Mouse (Mus musculus) yolk sac, embryonic 10.5 days (tissue): ENCODE data around the gene Coq7.

ENCODE experiments used
- DNase-seq: peaks from one replicate; pipeline ENCODE4 v3.0.0-alpha.2; 2017; ENCODE audit warnings: low spot score

Gene Coq7

GRCm38 (mm10) chr7:118533178-118533578 lies at the start of gene Coq7:
Gene Coq7, minus strand, starts transcription at chr7:118533356.
- peak; percentile 98 for DNase-seq

- no peak for DNase-seq
Measured at GRCm38 (mm10) chr7:118579938-118580337, 46.8 kb upstream of the Coq7 start.

DNA sequence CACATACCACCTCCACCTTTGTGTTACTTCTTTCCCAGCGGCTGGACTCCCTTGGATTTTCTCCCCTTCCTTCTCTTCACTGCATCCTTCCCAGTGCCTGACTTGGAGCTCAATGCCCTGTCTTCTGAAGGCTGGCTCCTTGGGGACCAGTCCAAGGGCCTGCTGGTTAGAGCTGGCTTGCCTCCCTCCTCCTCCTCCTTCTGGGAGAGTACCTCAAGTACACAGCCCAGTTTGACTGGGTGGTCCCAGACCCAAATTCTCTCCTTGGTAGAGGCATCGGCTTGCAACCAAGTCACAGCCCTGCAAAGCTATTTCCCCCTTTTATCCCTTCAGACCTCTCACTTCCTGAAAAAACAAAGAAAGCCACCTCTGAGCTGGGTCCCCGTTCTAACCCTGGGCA lies 45.1 kb upstream of the Coq7 start:
- DNase-seq: no peak

DNA sequence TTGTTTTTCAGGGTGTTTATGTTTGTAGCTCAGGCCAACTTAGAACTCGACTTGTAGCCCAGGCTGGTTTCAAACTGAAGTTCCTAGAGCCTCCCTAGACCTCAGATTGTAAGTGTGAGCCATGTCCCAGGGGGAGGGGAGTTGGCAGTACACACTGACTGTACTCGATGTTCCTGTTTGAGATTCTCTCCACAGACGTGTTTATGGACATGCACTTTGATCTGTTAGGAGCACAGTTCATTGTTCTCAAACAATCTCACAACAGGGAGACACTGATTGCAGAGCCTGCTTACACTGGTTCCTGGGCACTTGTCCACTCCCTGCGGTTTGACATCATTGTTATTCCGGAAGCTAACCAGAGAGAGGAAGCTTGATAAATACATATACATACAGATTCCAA lies 38.9 kb upstream of the Coq7 start:
- no peak for DNase-seq

DNA sequence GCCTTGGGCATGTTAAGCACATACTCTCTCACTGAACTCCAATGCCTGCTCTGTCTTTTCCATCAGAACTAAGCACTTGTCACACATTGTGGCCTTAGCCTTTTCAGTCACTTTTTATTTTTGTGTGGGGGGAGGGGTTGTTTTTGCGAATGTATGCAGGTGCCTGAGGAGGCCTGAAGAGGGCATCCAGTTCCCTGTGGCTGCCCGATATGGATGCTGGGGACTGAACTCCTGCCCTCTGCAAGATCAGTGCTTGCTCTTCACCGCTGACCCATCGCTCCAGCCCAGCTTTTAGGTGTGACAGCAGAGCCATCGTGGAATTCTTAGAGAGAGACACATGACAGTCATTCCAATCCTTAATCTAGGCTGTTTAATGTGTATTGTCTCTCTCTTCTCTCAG lies 38.2 kb upstream of the Coq7 start:
- no peak for DNase-seq

DNA sequence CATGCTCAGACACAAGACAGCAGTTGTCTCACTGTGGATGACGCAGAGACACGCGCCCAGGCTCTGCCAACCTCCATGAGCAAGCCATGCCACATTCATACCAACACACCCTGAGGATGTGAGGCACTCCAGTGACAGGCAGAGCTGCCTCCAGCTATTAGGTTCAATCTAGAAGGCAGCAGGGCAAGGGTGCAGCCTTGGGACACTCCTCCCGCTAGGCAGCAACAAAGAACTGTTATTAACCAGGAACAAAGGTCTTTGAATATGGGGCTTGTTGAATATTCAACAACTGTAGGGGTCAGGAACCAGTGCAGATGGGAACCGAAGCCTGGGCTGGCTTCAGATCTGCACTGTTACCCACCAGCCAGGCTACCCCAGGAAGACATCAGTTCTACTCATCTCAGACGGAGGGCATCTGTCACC lies 36.0 kb upstream of the Coq7 start:
- no peak for DNase-seq

DNA sequence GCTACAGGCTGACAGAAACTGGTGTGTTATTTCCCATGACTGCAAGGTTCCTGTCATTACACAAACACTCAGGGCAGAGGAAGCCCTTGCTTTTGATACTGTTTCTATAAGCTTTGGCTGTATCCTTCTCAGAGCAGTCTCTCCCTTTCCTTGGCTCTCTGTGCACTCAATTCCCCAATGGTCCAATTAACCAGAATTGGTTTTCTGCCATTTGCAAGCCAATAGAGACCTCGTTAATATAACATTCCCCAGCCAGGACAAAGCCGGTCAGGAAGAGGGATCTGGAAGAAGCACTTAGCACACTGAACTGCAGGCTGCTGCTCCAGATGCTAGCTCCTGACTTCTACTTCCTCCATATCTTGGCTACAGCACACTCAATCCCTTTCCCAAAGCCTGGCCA lies 21.1 kb upstream of the Coq7 start:
- no peak for DNase-seq

GRCm38 (mm10) chr7:118553881-118554280 lies 20.7 kb upstream of the Coq7 start:
- DNase-seq: no peak

DNA sequence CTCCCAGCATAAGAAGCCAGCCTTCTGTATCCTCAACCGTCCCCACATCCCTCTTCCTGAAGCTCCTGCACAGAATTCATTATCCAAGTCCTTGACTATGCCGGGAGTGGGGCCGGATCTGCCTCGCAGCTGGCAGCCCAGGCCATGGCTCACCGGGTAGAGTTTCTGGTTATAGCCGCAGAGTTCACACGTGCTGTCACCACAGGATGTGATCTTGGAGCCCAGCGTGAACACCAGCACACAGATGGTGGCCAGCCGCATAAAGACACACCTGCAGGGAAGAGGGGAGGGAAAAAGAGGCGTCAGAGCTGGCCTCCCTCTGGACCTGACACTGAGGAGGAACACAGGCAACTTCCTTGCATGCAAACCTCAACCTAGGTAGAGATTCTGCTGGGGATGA lies 14.3 kb upstream of the Coq7 start:
- DNase-seq: no peak

DNA sequence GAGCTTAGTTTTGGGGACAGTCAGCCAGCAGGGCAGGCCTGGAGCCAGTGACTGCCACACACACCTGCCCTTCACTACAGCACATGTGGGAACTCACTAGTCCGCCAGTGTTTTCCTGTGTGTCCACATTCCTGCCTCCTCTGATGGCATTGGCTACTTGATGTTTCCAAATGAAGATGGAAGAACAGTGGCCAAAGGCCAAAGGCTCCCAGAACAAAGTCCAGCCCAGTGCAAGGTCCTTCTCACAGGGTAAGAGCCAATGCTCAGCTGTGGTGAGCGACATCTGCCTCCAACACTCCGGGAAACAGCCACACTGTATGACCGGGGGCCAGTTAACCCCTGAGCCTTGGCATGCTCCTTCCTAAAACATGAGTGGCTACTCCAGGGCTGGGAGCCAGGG lies 11.0 kb upstream of the Coq7 start:
- no peak for DNase-seq

GRCm38 (mm10) chr7:118535076-118535475 lies 1.9 kb upstream of the Coq7 start:
- no peak for DNase-seq

DNA sequence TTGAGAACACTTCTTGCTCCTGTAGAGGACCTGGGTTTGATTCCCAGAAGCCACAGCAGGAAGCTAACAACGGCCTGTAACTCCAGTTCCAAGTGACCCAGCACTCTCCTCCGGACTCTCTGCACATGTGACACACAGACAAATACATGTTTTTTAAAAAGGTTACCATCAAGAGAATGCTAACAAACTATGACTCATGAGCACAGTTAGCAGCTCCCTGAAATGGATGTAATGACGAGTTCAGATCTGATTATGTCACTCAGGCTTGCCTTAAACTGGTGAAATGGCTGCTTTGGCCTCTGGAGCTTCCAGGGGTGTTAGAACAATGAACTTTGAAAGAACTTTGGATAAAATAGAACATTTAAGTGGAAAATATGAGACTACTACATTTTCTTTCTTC lies 1.2 kb upstream of the Coq7 start:
- no peak for DNase-seq

- peak; percentile 96 for DNase-seq
Measured at GRCm38 (mm10) chr7:118532519-118533177, 508 bp downstream of the Coq7 start.

- no peak for DNase-seq
Measured at GRCm38 (mm10) chr7:118526967-118527366, 6.2 kb downstream of the Coq7 start.

- DNase-seq: no peak
Measured at GRCm38 (mm10) chr7:118522077-118522476, 11.1 kb downstream of the Coq7 start.

GRCm38 (mm10) chr7:118519661-118520060 lies 13.5 kb downstream of the Coq7 start:
- DNase-seq: no peak

DNA sequence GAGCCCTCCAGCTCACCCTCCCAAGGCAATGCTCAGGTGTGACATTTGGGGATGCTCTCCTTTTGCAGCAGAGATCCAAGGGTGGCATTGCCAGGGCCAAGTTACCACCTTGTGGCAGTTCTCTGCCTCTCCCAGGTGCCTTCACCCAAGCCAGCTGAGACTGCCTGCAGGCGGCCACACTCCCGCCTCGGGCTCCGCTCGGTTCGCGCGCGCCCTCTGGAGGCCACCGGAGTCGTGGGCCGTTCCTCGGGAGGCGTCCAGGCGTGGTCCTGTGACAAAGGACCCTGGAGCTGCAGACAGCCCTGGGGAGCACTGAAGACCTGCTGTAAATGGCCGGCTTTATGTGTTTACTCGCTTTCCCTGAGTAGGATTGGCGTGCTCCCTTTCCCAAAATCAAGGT lies 14.5 kb downstream of the Coq7 start:
- DNase-seq: peak; percentile 60

- peak; percentile 11 for DNase-seq
Measured at GRCm38 (mm10) chr7:118517819-118518218, 15.3 kb downstream of the Coq7 start.

DNA sequence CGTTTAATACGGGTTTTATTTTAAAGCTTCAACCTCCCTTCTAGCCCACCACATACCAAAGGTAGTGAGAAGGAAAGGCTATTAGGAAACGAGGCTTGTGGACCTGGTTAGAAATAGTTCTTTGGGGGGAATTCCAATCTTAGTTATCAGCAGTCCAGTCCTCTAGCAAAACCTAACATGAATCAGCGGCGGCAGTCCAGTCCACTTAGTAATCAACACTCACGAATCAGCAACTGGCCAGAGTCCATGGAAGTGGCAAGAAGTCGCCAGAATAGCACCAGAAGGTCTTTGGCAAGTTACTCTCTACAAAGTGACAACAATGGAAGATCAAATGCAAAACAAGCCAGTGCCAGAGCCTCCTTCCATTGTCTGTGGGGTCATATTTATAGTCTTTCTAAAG lies 24.6 kb downstream of the Coq7 start:
- DNase-seq: no peak

DNA sequence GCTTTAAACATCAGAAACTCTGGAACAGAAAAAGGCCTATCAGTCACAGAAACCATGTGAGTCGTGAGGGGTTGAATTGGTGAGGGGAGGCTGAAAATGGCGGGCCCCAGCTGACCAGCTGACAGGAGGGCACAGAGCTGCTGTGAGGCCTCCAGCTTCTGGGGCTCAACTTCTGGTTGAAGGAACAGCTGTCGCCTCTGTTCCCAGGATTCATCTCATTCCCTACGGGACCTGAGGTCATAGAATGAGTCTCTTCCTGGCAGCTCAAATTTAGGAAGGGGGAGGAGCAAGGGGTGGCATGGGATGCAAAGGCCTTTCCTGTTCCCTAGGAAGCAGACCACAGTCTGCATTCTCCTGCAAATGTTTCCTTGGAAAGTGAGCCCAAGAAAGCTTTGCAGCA lies 29.3 kb downstream of the Coq7 start:
- DNase-seq: no peak

DNA sequence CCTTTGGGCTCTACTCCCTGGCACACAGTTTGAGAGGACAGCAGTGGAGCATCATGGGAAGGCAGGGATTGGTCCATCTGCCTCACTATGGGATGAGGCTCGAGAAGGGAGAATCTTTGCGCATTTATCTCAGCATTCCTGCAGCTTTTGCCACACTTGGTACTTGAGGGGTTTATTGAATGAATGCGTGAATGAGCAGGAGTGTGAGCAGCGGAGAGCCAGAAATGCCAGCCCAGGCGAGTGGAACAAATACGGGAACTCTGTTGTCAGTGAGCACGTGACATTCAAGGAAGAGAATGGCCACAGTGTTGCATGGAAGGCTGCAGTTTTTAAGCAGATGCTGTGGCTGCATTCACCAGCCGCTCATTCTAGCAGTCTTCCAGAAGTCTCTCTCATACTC lies 30.8 kb downstream of the Coq7 start:
- DNase-seq: no peak

DNA sequence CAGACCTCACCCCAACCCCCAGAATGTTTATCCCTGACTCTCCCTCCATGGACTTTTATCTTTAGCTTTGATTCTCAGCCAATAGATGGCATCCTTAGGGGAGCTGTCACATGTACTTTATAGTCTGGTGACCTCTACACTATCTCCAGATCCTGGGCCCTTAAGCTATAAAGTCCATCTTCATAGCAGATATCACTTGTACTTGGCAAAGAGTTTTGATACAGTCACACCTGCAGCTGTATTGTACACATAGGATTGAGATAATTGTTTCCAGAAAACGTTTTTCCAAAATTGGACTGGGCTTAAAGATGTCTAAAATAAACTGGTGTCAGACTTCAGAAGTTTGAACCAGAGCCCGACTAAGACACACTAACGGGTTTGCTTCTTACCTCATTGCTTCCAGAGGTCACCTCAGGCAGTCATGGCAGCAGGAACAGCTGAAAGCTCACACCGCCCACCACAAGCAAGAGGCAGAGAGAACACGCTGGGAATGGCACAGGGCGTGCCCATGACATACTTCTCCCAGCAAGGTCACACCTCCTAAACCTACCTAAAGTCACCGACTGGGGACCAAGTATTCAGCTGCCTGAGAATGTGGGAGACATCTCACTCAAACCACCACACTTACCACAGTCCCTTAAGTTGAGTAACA lies 33.2 kb downstream of the Coq7 start:
- DNase-seq: no peak

DNA sequence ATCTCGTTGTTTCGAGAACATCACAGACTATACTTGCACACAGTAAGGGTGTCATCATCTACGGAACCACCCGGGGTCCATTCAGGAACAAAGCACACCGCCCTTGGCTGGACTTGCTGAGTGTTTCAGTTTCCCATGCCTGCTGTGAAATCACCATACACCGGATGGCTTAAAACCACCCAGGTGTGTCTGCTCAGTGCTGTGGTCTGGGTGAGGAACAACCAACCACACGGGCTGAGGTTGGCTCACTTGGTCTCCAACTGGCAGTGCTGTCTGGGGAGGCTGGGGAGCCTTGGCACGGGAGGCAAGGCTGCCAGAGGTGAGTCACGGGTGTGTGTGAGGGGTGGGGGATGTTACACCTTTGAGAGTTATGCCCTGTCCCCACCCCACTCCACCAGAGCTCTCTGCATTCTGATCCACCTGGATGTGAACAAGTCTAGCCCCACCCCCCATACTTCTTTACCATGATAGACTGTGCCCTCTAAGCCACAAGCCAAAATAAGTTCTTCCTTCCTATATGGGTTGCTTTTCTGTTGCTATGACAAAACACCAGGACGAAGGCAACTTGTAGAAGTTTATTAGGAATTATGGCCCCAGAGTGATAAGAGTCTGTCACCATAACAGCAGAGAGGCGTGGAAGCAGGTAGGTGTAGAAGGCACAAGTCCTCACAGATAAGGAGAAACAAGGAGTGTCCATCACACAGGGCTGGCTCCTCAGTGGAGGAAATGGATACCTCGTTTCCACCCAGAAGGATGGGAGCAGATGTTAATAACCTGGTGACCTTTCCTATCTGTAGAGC lies 34.0 kb downstream of the Coq7 start:
- DNase-seq: no peak
